Mouse (Mus musculus): ENCODE results near the gene Top3a. TPM values are rescaled to one million over a fixed set of nuclear protein-coding genes. Genes with fewer than 3 reads are reported as not detected.
A peak's percentile ranks its signal among the peaks of the same experiment; 100 is the strongest.

Gene Top3a
- polyA plus RNA-seq, 1 experiment from 2014 or later = 3.2 TPM

- Histone ChIP-seq H3K36me3 (replicated peaks; ENCODE audit: insufficient read depth, low read length) (peaks cover 86% of the 10 kb centered on the region), H3K4me1 (ENCODE audit: insufficient read depth) (no peaks in the 10 kb centered on the region), H3K27me3 (ENCODE audit: insufficient read depth, low read length) (no peaks in the 10 kb centered on the region), H3K27ac (ENCODE audit: low read depth) (no peak overlapping the region), H3K4me2 (ENCODE audit: low read depth, low read length) (no peak overlapping the region), H3K9ac (replicated peaks) (no peak overlapping the region), H3K9me3 (ENCODE audit: low read length) (no peaks in the 10 kb centered on the region), H3K4me3 (ENCODE audit: low read depth, low read length) (no peak overlapping the region)
- TF ChIP-seq EP300 (IDR thresholded peaks at IDR 0.05; ENCODE audit: low read depth) (no peak), CTCF (IDR thresholded peaks at IDR 0.05; ENCODE audit: low read depth) (no peak)
- ATAC-seq (no peak), DNase-seq (no peak)
- WGBS (ENCODE audit: insufficient replicate concordance) = 89% methylated on average over 13 of the region's 13 CpGs
Observed at GRCm38 (mm10) chr11:60712639-60713255, 64.4 kb downstream of the Top3a start.

- Histone ChIP-seq H3K9me3 (ENCODE audit: low read length) (no peaks in the 10 kb centered on the region), H3K9ac (replicated peaks) (no peak overlapping the region), H3K36me3 (replicated peaks; ENCODE audit: insufficient read depth, low read length) (peaks cover 91% of the 10 kb centered on the region), H3K27ac (ENCODE audit: low read depth) (no peak overlapping the region), H3K4me2 (ENCODE audit: low read depth, low read length) (no peak overlapping the region), H3K4me1 (ENCODE audit: insufficient read depth) (no peaks in the 10 kb centered on the region), H3K27me3 (ENCODE audit: insufficient read depth, low read length) (no peaks in the 10 kb centered on the region), H3K4me3 (ENCODE audit: low read depth, low read length) (no peak overlapping the region)
- no peak for ATAC-seq
- TF ChIP-seq EP300 (IDR thresholded peaks at IDR 0.05; ENCODE audit: low read depth) (no peak), CTCF (IDR thresholded peaks at IDR 0.05; ENCODE audit: low read depth) (no peak)
- DNase-seq = peak; percentile 7
- WGBS (ENCODE audit: insufficient replicate concordance) = 92% methylated on average over 18 of the region's 18 CpGs
Observed at GRCm38 (mm10) chr11:60712040-60712439, 65.1 kb downstream of the Top3a start.

DNA sequence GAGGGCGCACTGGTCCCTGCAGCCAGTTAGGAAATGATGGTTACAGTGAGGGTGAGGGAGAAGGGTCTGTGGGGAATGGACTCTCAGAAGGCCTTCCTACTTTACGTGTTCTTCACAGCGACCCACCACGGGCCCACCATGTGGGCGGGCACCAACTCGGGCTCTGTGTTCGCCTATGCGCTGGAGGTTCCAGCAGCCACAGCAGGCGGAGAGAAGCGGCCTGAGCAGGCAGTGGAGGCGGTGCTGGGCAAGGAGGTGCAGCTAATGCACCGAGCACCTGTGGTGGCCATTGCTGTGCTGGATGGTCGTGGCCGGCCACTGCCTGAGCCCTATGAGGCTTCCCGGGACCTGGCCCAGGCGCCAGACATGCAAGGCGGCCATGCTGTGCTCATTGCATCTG is 65.9 kb downstream of the Top3a start:
- H3K9ac ChIP-seq (replicated peaks) = no peak overlapping the region
- H3K36me3 ChIP-seq (replicated peaks; ENCODE audit: insufficient read depth, low read length) = peaks cover 92% of the 10 kb centered on the region
- H3K4me1 ChIP-seq (ENCODE audit: insufficient read depth) = no peaks in the 10 kb centered on the region
- no peak overlapping the region for H3K4me3 ChIP-seq (ENCODE audit: low read depth, low read length)
- 92% methylated on average over 16 of the region's 17 CpGs for WGBS (ENCODE audit: insufficient replicate concordance)
- H3K27me3 ChIP-seq (ENCODE audit: insufficient read depth, low read length) = no peaks in the 10 kb centered on the region
- H3K9me3 ChIP-seq (ENCODE audit: low read length) = no peaks in the 10 kb centered on the region
- DNase-seq (peak; percentile 10), ATAC-seq (no peak)
- TF ChIP-seq EP300 (IDR thresholded peaks at IDR 0.05; ENCODE audit: low read depth) (no peak), CTCF (IDR thresholded peaks at IDR 0.05; ENCODE audit: low read depth) (no peak)
- no peak overlapping the region for H3K27ac ChIP-seq (ENCODE audit: low read depth)
- no peak overlapping the region for H3K4me2 ChIP-seq (ENCODE audit: low read depth, low read length)

DNA sequence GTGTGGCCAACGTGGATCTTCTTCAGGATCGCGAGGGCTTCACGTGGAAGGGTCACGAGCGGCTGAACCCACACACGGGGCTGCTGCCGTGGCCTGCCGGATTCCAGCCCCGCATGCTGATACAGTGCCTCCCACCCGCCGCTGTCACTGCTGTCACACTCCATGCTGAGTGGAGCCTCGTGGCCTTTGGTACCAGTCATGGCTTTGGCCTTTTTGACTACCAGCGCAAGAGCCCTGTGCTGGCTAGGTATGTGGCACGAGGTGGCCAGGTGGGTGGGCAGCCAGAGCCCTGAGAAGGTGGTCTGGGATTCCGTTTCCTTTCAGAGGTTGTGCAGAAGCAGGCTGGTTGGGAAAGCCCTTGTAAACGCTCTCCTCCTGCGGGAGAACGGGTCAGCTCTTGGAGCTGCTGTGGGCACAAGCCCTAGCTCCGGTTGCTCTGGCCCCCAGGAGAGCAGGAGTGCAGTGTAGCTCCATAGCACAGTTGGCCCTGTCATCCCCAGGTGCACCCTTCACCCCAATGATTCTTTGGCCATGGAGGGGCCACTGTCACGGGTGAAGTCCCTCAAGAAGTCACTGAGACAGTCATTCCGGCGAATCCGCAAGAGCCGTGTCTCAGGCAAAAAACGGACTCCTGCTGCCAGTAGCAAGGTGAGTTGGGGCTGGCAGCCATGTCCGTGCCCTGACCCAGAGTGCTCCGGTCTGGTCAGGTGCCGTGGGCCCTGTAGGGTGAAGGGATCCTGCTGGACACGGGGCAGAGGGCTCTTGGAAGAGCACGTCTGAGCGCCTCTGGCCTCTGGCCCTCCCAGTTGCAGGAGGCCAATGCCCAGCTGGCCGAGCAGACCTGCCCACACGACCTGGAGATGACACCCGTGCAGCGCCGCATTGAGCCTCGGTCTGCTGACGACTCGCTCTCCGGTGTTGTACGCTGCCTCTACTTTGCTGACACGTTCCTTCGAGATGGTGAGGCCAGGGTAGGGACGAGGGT is 67.4 kb downstream of the Top3a start:
- WGBS (ENCODE audit: insufficient replicate concordance) = 89% methylated on average over 45 of the region's 45 CpGs
- TF ChIP-seq EP300 (IDR thresholded peaks at IDR 0.05; ENCODE audit: low read depth) (no peak), CTCF (IDR thresholded peaks at IDR 0.05; ENCODE audit: low read depth) (no peak)
- H3K27ac ChIP-seq (ENCODE audit: low read depth) = no peak overlapping the region
- no peaks in the 10 kb centered on the region for H3K9me3 ChIP-seq (ENCODE audit: low read length)
- DNase-seq (peak; percentile 12), ATAC-seq (no peak)
- no peak overlapping the region for H3K9ac ChIP-seq (replicated peaks)
- H3K4me1 ChIP-seq (ENCODE audit: insufficient read depth) = no peaks in the 10 kb centered on the region
- no peaks in the 10 kb centered on the region for H3K27me3 ChIP-seq (ENCODE audit: insufficient read depth, low read length)
- no peak overlapping the region for H3K4me3 ChIP-seq (ENCODE audit: low read depth, low read length)
- H3K4me2 ChIP-seq (ENCODE audit: low read depth, low read length) = no peak overlapping the region
- H3K36me3 ChIP-seq (replicated peaks; ENCODE audit: insufficient read depth, low read length) = peaks cover 81% of the 10 kb centered on the region

GRCm38 (mm10) chr11:60708631-60709030 is 68.5 kb downstream of the Top3a start:
- no peaks in the 10 kb centered on the region for H3K9me3 ChIP-seq (ENCODE audit: low read length)
- no peaks in the 10 kb centered on the region for H3K27me3 ChIP-seq (ENCODE audit: insufficient read depth, low read length)
- H3K4me2 ChIP-seq (ENCODE audit: low read depth, low read length) = no peak overlapping the region
- H3K36me3 ChIP-seq (replicated peaks; ENCODE audit: insufficient read depth, low read length) = peaks cover 71% of the 10 kb centered on the region
- no peak overlapping the region for H3K4me3 ChIP-seq (ENCODE audit: low read depth, low read length)
- DNase-seq (peak; percentile 10), ATAC-seq (no peak)
- WGBS (ENCODE audit: insufficient replicate concordance) = 84% methylated on average over 10 of the region's 10 CpGs
- H3K4me1 ChIP-seq (ENCODE audit: insufficient read depth) = no peaks in the 10 kb centered on the region
- no peak overlapping the region for H3K27ac ChIP-seq (ENCODE audit: low read depth)
- no peak for TF ChIP-seq EP300 (IDR thresholded peaks at IDR 0.05; ENCODE audit: low read depth)
- TF ChIP-seq CTCF (IDR thresholded peaks at IDR 0.05; ENCODE audit: low read depth) = no peak
- no peak overlapping the region for H3K9ac ChIP-seq (replicated peaks)

- ATAC-seq (no peak), DNase-seq (peak; percentile 33)
- Histone ChIP-seq H3K4me2 (ENCODE audit: low read depth, low read length) (no peak overlapping the region), H3K9ac (replicated peaks) (no peak overlapping the region), H3K36me3 (replicated peaks; ENCODE audit: insufficient read depth, low read length) (peaks cover 61% of the 10 kb centered on the region), H3K27me3 (ENCODE audit: insufficient read depth, low read length) (no peaks in the 10 kb centered on the region), H3K27ac (ENCODE audit: low read depth) (no peak overlapping the region), H3K4me3 (ENCODE audit: low read depth, low read length) (no peak overlapping the region), H3K4me1 (ENCODE audit: insufficient read depth) (no peaks in the 10 kb centered on the region), H3K9me3 (ENCODE audit: low read length) (no peaks in the 10 kb centered on the region)
- 65% methylated on average over 3 of the region's 3 CpGs for WGBS (ENCODE audit: insufficient replicate concordance)
- TF ChIP-seq EP300 (IDR thresholded peaks at IDR 0.05; ENCODE audit: low read depth) = no peak
- TF ChIP-seq CTCF (IDR thresholded peaks at IDR 0.05; ENCODE audit: low read depth) = no peak
Observed at GRCm38 (mm10) chr11:60707672-60708071, 69.5 kb downstream of the Top3a start.
